Mouse (Mus musculus): Measurements from ENCODE around the gene Bend5.

DNA sequence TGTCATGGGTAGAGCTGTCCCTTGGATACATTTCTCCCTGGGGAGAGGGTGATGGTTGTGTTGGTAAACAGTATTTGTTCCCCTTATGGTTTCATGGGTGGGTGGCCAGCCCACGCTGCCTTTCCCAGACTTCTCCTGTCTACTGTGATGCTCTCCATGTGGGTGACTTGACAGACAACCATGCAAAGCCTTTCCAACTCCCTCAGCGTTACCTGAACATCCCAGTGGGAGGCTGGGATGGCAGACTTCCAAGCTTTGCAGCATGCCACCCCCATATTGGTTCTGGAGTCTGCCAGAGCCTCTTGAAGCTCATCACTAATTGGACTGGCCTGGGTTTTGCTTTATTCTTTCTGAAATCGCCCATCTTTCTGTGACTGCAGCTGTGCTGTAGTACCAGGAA lies 83.9 kb downstream of the Bend5 start:
- TF ChIP-seq SIN3A (IDR thresholded peaks at IDR 0.05; ENCODE audit: low read length) (no peak), POLR2A (IDR thresholded peaks at IDR 0.05; ENCODE audit: control insufficient read depth in 1 of 2, insufficient read depth in 1 of 2, low read depth in 1 of 2, low read length in 2 of 2, poor library complexity in 1 of 2) (no peak), UBTF (IDR thresholded peaks at IDR 0.05; ENCODE audit: borderline replicate concordance, insufficient read depth, low read depth, low read length) (no peak), USF1 (IDR thresholded peaks at IDR 0.05; ENCODE audit: low read depth, low read length) (no peak), SMC3 (IDR thresholded peaks at IDR 0.05; ENCODE audit: low read depth, low read length) (no peak), CTCF (IDR thresholded peaks at IDR 0.05 in 2 of 3, conservative IDR thresholded peaks at IDR 0.05 in 1 of 3; ENCODE audit: control insufficient read depth in 1 of 3, insufficient read depth in 1 of 3, low read depth in 2 of 3, low read length in 3 of 3, poor library complexity in 1 of 3, severe bottlenecking in 1 of 3) (no peak), HCFC1 (IDR thresholded peaks at IDR 0.05; ENCODE audit: low read depth, low read length) (no peak)
